Mouse (Mus musculus): ENCODE measurements around the gene Oaz2. TPM values are rescaled to one million over a fixed set of nuclear protein-coding genes. Genes with fewer than 3 reads are reported as not detected.

Gene Oaz2
- polyA plus RNA-seq, 2 experiments: 21.5 to 29.6 TPM

DNA sequence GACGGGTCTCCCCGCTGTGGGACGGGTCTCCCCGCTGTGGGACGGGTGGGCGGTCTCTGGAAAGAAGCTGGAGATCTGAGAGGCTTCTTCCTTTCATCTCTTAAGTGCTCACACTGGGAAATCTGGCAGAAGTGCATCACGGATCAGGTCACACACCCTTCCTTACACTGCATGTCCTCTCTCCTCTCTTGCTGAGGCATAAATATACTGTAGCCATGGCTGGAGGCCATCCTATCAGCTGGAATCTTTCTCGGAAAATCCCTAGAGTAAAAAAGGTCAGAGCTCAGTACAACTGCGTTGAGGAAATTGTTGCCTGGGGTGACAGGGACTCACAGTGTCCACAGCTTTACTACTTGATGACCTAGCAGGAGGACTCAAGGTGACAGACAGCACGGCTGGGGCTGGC lies 53.4 kb downstream of the Oaz2 start:
- no peak overlapping the region for H3K9ac ChIP-seq (replicated peaks)

DNA sequence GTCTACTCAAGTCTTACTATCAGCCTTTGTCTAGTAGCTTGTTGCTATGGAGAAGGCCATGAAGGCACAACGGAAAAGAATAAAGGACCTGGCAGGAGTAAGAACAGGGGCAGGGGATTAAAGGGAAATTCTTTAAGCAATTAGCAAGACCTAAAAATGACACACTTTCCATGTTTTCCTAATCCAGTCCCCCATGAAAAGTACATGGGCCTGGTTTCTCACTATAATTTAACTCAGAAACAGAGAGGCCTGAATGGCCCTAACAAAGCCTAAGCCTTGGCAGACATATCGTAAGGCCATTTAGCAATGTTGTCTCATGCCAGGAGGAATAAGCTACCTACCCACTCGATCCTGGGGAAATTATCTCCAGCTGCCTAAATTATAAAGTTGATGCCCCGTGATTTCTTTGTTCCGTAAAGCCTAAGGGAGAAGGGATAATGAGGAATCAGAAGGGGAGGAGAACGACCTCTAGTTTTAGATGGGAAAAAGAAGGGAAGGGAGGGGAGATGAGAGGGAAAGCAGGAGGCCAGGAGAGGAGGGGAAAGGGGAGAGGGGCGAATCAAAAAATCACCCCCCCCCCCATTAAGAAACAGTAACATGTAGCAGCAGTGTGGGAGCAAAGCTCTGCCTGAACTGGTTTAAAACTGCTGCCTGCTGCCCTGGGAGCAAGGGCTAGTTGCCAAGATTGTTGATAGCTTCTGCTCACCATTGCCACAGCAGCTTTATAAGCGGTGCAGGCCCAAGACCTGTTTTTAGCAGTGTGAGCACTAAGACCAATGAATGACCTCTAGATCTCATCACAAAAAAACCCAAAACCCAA lies 56.9 kb downstream of the Oaz2 start:
- no peak for TF ChIP-seq CTCF (IDR thresholded peaks at IDR 0.05; ENCODE audit: low read depth)
- TF ChIP-seq EP300 (IDR thresholded peaks at IDR 0.05; ENCODE audit: low read depth): no peak
- no peak overlapping the region for H3K27ac ChIP-seq
- no peaks in the 10 kb centered on the region for H3K36me3 ChIP-seq (replicated peaks; ENCODE audit: control insufficient read depth, insufficient read depth, low read depth)
- H3K4me3 ChIP-seq (ENCODE audit: insufficient read depth in 1 of 2, low read depth in 2 of 2, low read length in 2 of 2): no peak overlapping the region
- H3K9ac ChIP-seq (replicated peaks): no peak overlapping the region
- ATAC-seq (ENCODE audit: insufficient read depth): no peak
- DNase-seq (ENCODE audit: low read depth in 3 of 3, low spot score in 3 of 3): no peak
- WGBS (ENCODE audit: insufficient replicate concordance): 78% methylated on average over 8 of the region's 8 CpGs
- H3K4me1 ChIP-seq (replicated peaks; ENCODE audit: control insufficient read depth in 2 of 2, insufficient read depth in 2 of 2, low read length in 1 of 2): peaks cover 0 to 5% of the 10 kb centered on the region in 2 experiments; a peak in 1 of 4 replicates
- no peaks in the 10 kb centered on the region for H3K27me3 ChIP-seq (ENCODE audit: control insufficient read depth, insufficient read depth, low read length)
- no peak overlapping the region for H3K4me2 ChIP-seq (ENCODE audit: low read depth)
- H3K9me3 ChIP-seq (ENCODE audit: control insufficient read depth, low read length): no peaks in the 10 kb centered on the region

More for the DNA sequence above, 53.4 kb downstream of the Oaz2 start:
- ATAC-seq (ENCODE audit: insufficient read depth) (no peak), DNase-seq (ENCODE audit: low read depth in 3 of 3, low spot score in 3 of 3) (no peak)
- Histone ChIP-seq H3K27ac (no peak overlapping the region), H3K4me2 (ENCODE audit: low read depth) (no peak overlapping the region), H3K36me3 (replicated peaks; ENCODE audit: control insufficient read depth, insufficient read depth, low read depth) (no peaks in the 10 kb centered on the region), H3K4me1 (replicated peaks; ENCODE audit: control insufficient read depth in 2 of 2, insufficient read depth in 2 of 2, low read length in 1 of 2) (peaks cover 0 to 5% of the 10 kb centered on the region in 2 experiments; a peak in 1 of 4 replicates), H3K9me3 (ENCODE audit: control insufficient read depth, low read length) (no peaks in the 10 kb centered on the region), H3K4me3 (ENCODE audit: insufficient read depth in 1 of 2, low read depth in 2 of 2, low read length in 2 of 2) (no peak overlapping the region), H3K27me3 (ENCODE audit: control insufficient read depth, insufficient read depth, low read length) (no peaks in the 10 kb centered on the region)
- WGBS (ENCODE audit: insufficient replicate concordance): 64% methylated on average over 10 of the region's 10 CpGs
- no peak for TF ChIP-seq EP300 (IDR thresholded peaks at IDR 0.05; ENCODE audit: low read depth)
- no peak for TF ChIP-seq CTCF (IDR thresholded peaks at IDR 0.05; ENCODE audit: low read depth)

- no peak overlapping the region for H3K9ac ChIP-seq (replicated peaks)
- no peak overlapping the region for H3K4me3 ChIP-seq (ENCODE audit: insufficient read depth in 1 of 2, low read depth in 2 of 2, low read length in 2 of 2)
- no peaks in the 10 kb centered on the region for H3K9me3 ChIP-seq (ENCODE audit: control insufficient read depth, low read length)
- ATAC-seq (ENCODE audit: insufficient read depth): no peak
- 26% methylated on average over 4 of the region's 4 CpGs for WGBS (ENCODE audit: insufficient replicate concordance)
- TF ChIP-seq CTCF (IDR thresholded peaks at IDR 0.05; ENCODE audit: low read depth) (no peak), EP300 (IDR thresholded peaks at IDR 0.05; ENCODE audit: low read depth) (no peak)
- peaks cover 0 to 5% of the 10 kb centered on the region in 2 experiments; a peak in 1 of 4 replicates for H3K4me1 ChIP-seq (replicated peaks; ENCODE audit: control insufficient read depth in 2 of 2, insufficient read depth in 2 of 2, low read length in 1 of 2)
- no peaks in the 10 kb centered on the region for H3K27me3 ChIP-seq (ENCODE audit: control insufficient read depth, insufficient read depth, low read length)
- DNase-seq (ENCODE audit: low read depth in 3 of 3, low spot score in 3 of 3): no peak
- H3K36me3 ChIP-seq (replicated peaks; ENCODE audit: control insufficient read depth, insufficient read depth, low read depth): no peaks in the 10 kb centered on the region
- no peak overlapping the region for H3K4me2 ChIP-seq (ENCODE audit: low read depth)
- no peak overlapping the region for H3K27ac ChIP-seq
Observed at GRCm38 (mm10) chr9:65725291-65725622, 57.5 kb downstream of the Oaz2 start.

- DNase-seq (ENCODE audit: low read depth in 3 of 3, low spot score in 3 of 3) (no peak), ATAC-seq (ENCODE audit: insufficient read depth) (no peak)
- H3K36me3 ChIP-seq (replicated peaks; ENCODE audit: control insufficient read depth, insufficient read depth, low read depth): no peaks in the 10 kb centered on the region
- no peaks in the 10 kb centered on the region for H3K27me3 ChIP-seq (ENCODE audit: control insufficient read depth, insufficient read depth, low read length)
- H3K4me1 ChIP-seq (replicated peaks; ENCODE audit: control insufficient read depth in 2 of 2, insufficient read depth in 2 of 2, low read length in 1 of 2): peaks cover 0 to 5% of the 10 kb centered on the region in 2 experiments; a peak in 1 of 4 replicates
- 69% methylated on average over 3 of the region's 3 CpGs for WGBS (ENCODE audit: insufficient replicate concordance)
- H3K4me3 ChIP-seq (ENCODE audit: insufficient read depth in 1 of 2, low read depth in 2 of 2, low read length in 2 of 2): no peak overlapping the region
- no peak overlapping the region for H3K4me2 ChIP-seq (ENCODE audit: low read depth)
- no peaks in the 10 kb centered on the region for H3K9me3 ChIP-seq (ENCODE audit: control insufficient read depth, low read length)
- no peak overlapping the region for H3K27ac ChIP-seq
- no peak overlapping the region for H3K9ac ChIP-seq (replicated peaks)
- TF ChIP-seq EP300 (IDR thresholded peaks at IDR 0.05; ENCODE audit: low read depth) (no peak), CTCF (IDR thresholded peaks at IDR 0.05; ENCODE audit: low read depth) (no peak)
Observed at GRCm38 (mm10) chr9:65726431-65726830, 58.6 kb downstream of the Oaz2 start.

DNA sequence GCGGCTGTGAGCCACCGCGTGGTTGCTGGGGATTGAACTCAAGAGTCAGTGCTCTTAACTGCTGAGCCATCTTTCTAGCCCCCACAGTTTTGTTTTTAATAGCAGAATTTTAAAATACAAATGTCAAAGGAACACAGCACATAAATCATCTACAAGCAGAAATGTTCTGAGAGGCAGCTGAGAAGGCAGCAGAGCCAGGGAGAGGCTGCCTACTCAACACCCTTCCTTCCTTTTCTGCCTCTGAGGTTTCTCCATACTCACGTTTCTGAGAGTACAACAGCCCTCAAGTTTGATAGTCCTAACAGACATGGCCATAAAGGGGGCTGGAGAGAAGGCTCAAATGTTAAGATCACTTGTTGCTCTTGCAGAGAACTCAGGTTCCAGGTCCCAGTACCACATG lies 59.7 kb downstream of the Oaz2 start:
- Histone ChIP-seq H3K4me3 (ENCODE audit: insufficient read depth in 1 of 2, low read depth in 2 of 2, low read length in 2 of 2) (no peak overlapping the region), H3K9me3 (ENCODE audit: control insufficient read depth, low read length) (no peaks in the 10 kb centered on the region), H3K4me1 (replicated peaks; ENCODE audit: control insufficient read depth in 2 of 2, insufficient read depth in 2 of 2, low read length in 1 of 2) (peaks cover 0 to 5% of the 10 kb centered on the region in 2 experiments; a peak in 1 of 4 replicates), H3K36me3 (replicated peaks; ENCODE audit: control insufficient read depth, insufficient read depth, low read depth) (no peaks in the 10 kb centered on the region), H3K27me3 (ENCODE audit: control insufficient read depth, insufficient read depth, low read length) (no peaks in the 10 kb centered on the region), H3K27ac (no peak overlapping the region), H3K4me2 (ENCODE audit: low read depth) (no peak overlapping the region), H3K9ac (replicated peaks) (no peak overlapping the region)
- ATAC-seq (ENCODE audit: insufficient read depth) (no peak), DNase-seq (ENCODE audit: low read depth in 3 of 3, low spot score in 3 of 3) (no peak)
- no peak for TF ChIP-seq EP300 (IDR thresholded peaks at IDR 0.05; ENCODE audit: low read depth)
- no peak for TF ChIP-seq CTCF (IDR thresholded peaks at IDR 0.05; ENCODE audit: low read depth)
- 74% methylated on average over 4 of the region's 4 CpGs for WGBS (ENCODE audit: insufficient replicate concordance)

Data from liver, embryonic 14.5 days (tissue).